Mouse (Mus musculus): ENCODE measurements around the gene Tmco4. TPM values are rescaled to one million over a fixed set of nuclear protein-coding genes. Genes with fewer than 3 reads are reported as not detected.
A peak's percentile ranks its signal among the peaks of the same experiment; 100 is the strongest.

The Tmco4 gene
- polyA plus RNA-seq, 2 experiments, result 1.2 to 2.1 TPM

- DNase-seq (ENCODE audit: low read depth in 3 of 3, low spot score in 3 of 3) (no peak), ATAC-seq (ENCODE audit: insufficient read depth) (no peak)
- H3K4me1 ChIP-seq (replicated peaks; ENCODE audit: control insufficient read depth in 2 of 2, insufficient read depth in 2 of 2, low read length in 1 of 2), result no peaks in the 10 kb centered on the region
- WGBS (ENCODE audit: insufficient replicate concordance), result 64% methylated on average over 12 of the region's 12 CpGs
- H3K4me2 ChIP-seq (ENCODE audit: low read depth), result no peak overlapping the region
- no peak overlapping the region for H3K4me3 ChIP-seq (ENCODE audit: insufficient read depth in 1 of 2, low read depth in 2 of 2, low read length in 2 of 2)
- TF ChIP-seq EP300 (IDR thresholded peaks at IDR 0.05; ENCODE audit: low read depth), result no peak
- no peak for TF ChIP-seq CTCF (IDR thresholded peaks at IDR 0.05; ENCODE audit: low read depth)
- no peak overlapping the region for H3K27ac ChIP-seq
- no peak overlapping the region for H3K9ac ChIP-seq (replicated peaks)
- no peaks in the 10 kb centered on the region for H3K9me3 ChIP-seq (ENCODE audit: control insufficient read depth, low read length)
- H3K27me3 ChIP-seq (ENCODE audit: control insufficient read depth, insufficient read depth, low read length), result no peaks in the 10 kb centered on the region
- H3K36me3 ChIP-seq (replicated peaks; ENCODE audit: control insufficient read depth, insufficient read depth, low read depth), result no peaks in the 10 kb centered on the region
These were observed 59.8 kb downstream of the Tmco4 start for GRCm38 (mm10) chr4:139032521-139032920.

- no peaks in the 10 kb centered on the region for H3K4me1 ChIP-seq (replicated peaks; ENCODE audit: control insufficient read depth in 2 of 2, insufficient read depth in 2 of 2, low read length in 1 of 2)
- TF ChIP-seq CTCF (IDR thresholded peaks at IDR 0.05; ENCODE audit: low read depth) (no peak), EP300 (IDR thresholded peaks at IDR 0.05; ENCODE audit: low read depth) (no peak)
- H3K27me3 ChIP-seq (ENCODE audit: control insufficient read depth, insufficient read depth, low read length), result no peaks in the 10 kb centered on the region
- H3K4me3 ChIP-seq (ENCODE audit: insufficient read depth in 1 of 2, low read depth in 2 of 2, low read length in 2 of 2), result no peak overlapping the region
- H3K36me3 ChIP-seq (replicated peaks; ENCODE audit: control insufficient read depth, insufficient read depth, low read depth), result no peaks in the 10 kb centered on the region
- no peak overlapping the region for H3K4me2 ChIP-seq (ENCODE audit: low read depth)
- ATAC-seq (ENCODE audit: insufficient read depth), result no peak
- WGBS (ENCODE audit: insufficient replicate concordance), result 65% methylated on average over 11 of the region's 11 CpGs
- H3K9me3 ChIP-seq (ENCODE audit: control insufficient read depth, low read length), result no peaks in the 10 kb centered on the region
- DNase-seq (ENCODE audit: low read depth in 3 of 3, low spot score in 3 of 3), result no peak
- H3K9ac ChIP-seq (replicated peaks), result no peak overlapping the region
- H3K27ac ChIP-seq, result no peak overlapping the region
These were observed 60.7 kb downstream of the Tmco4 start for GRCm38 (mm10) chr4:139033263-139034009.

GRCm38 (mm10) chr4:139034010-139034367, 61.3 kb downstream of the Tmco4 start:
- Histone ChIP-seq H3K9me3 (ENCODE audit: control insufficient read depth, low read length) (no peaks in the 10 kb centered on the region), H3K9ac (replicated peaks) (no peak overlapping the region), H3K4me1 (replicated peaks; ENCODE audit: control insufficient read depth in 2 of 2, insufficient read depth in 2 of 2, low read length in 1 of 2) (no peaks in the 10 kb centered on the region), H3K4me3 (ENCODE audit: insufficient read depth in 1 of 2, low read depth in 2 of 2, low read length in 2 of 2) (no peak overlapping the region), H3K4me2 (ENCODE audit: low read depth) (no peak overlapping the region), H3K36me3 (replicated peaks; ENCODE audit: control insufficient read depth, insufficient read depth, low read depth) (no peaks in the 10 kb centered on the region), H3K27me3 (ENCODE audit: control insufficient read depth, insufficient read depth, low read length) (no peaks in the 10 kb centered on the region), H3K27ac (no peak overlapping the region)
- DNase-seq (ENCODE audit: low read depth in 3 of 3, low spot score in 3 of 3), result no peak
- no peak for TF ChIP-seq CTCF (IDR thresholded peaks at IDR 0.05; ENCODE audit: low read depth)
- no peak for TF ChIP-seq EP300 (IDR thresholded peaks at IDR 0.05; ENCODE audit: low read depth)
- 53% methylated on average over 8 of the region's 8 CpGs for WGBS (ENCODE audit: insufficient replicate concordance)
- no peak for ATAC-seq (ENCODE audit: insufficient read depth)

GRCm38 (mm10) chr4:139034540-139034939, 61.9 kb downstream of the Tmco4 start:
- no peak overlapping the region for H3K4me2 ChIP-seq (ENCODE audit: low read depth)
- H3K9ac ChIP-seq (replicated peaks), result no peak overlapping the region
- H3K27ac ChIP-seq, result no peak overlapping the region
- no peak overlapping the region for H3K4me3 ChIP-seq (ENCODE audit: insufficient read depth in 1 of 2, low read depth in 2 of 2, low read length in 2 of 2)
- no peaks in the 10 kb centered on the region for H3K36me3 ChIP-seq (replicated peaks; ENCODE audit: control insufficient read depth, insufficient read depth, low read depth)
- 43% methylated on average over 4 of the region's 4 CpGs for WGBS (ENCODE audit: insufficient replicate concordance)
- no peaks in the 10 kb centered on the region for H3K27me3 ChIP-seq (ENCODE audit: control insufficient read depth, insufficient read depth, low read length)
- H3K9me3 ChIP-seq (ENCODE audit: control insufficient read depth, low read length), result no peaks in the 10 kb centered on the region
- ATAC-seq (ENCODE audit: insufficient read depth), result no peak
- DNase-seq (ENCODE audit: low read depth in 3 of 3, low spot score in 3 of 3), result no peak
- TF ChIP-seq CTCF (IDR thresholded peaks at IDR 0.05; ENCODE audit: low read depth), result peak; percentile 40
- TF ChIP-seq EP300 (IDR thresholded peaks at IDR 0.05; ENCODE audit: low read depth), result no peak
- no peaks in the 10 kb centered on the region for H3K4me1 ChIP-seq (replicated peaks; ENCODE audit: control insufficient read depth in 2 of 2, insufficient read depth in 2 of 2, low read length in 1 of 2)

- TF ChIP-seq EP300 (IDR thresholded peaks at IDR 0.05; ENCODE audit: low read depth) (no peak), CTCF (IDR thresholded peaks at IDR 0.05; ENCODE audit: low read depth) (no peak)
- no peaks in the 10 kb centered on the region for H3K36me3 ChIP-seq (replicated peaks; ENCODE audit: control insufficient read depth, insufficient read depth, low read depth)
- no peaks in the 10 kb centered on the region for H3K4me1 ChIP-seq (replicated peaks; ENCODE audit: control insufficient read depth in 2 of 2, insufficient read depth in 2 of 2, low read length in 1 of 2)
- no peak overlapping the region for H3K4me3 ChIP-seq (ENCODE audit: insufficient read depth in 1 of 2, low read depth in 2 of 2, low read length in 2 of 2)
- no peak overlapping the region for H3K27ac ChIP-seq
- H3K4me2 ChIP-seq (ENCODE audit: low read depth), result no peak overlapping the region
- no peaks in the 10 kb centered on the region for H3K27me3 ChIP-seq (ENCODE audit: control insufficient read depth, insufficient read depth, low read length)
- H3K9ac ChIP-seq (replicated peaks), result no peak overlapping the region
- DNase-seq (ENCODE audit: low read depth in 3 of 3, low spot score in 3 of 3), result no peak
- 70% methylated on average over 3 of the region's 3 CpGs for WGBS (ENCODE audit: insufficient replicate concordance)
- H3K9me3 ChIP-seq (ENCODE audit: control insufficient read depth, low read length), result no peaks in the 10 kb centered on the region
- no peak for ATAC-seq (ENCODE audit: insufficient read depth)
These were observed 62.3 kb downstream of the Tmco4 start for GRCm38 (mm10) chr4:139034942-139035341.
